Mouse (Mus musculus): ENCODE results near the gene N4bp2l2.

N4bp2l2 gene

DNA sequence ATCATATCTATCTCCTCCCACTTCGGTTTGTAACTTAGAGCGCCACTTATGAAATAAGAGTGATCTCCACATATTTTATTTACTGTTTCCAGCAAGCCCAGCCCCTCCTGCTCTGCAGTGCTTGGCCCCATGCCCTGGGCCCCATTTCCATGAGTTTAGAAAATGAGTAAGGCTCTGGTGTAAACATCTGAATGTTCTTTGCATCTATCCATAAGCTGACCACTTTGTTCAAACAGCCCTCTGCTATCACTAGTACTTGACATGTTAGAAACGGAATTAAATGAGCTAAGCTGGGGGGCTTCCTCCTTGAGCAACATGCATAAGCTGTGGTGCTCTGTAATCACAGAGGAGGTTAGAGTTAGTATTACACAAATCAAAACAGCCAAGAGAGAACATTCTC is 91.6 kb downstream of the N4bp2l2 start:
- no peak for DNase-seq (ENCODE audit: extremely low read depth, insufficient read length, low spot score)

GRCm38 (mm10) chr5:150570496-150571219 is 95.3 kb downstream of the N4bp2l2 start:
- no peak for DNase-seq (ENCODE audit: extremely low read depth, insufficient read length, low spot score)

DNA sequence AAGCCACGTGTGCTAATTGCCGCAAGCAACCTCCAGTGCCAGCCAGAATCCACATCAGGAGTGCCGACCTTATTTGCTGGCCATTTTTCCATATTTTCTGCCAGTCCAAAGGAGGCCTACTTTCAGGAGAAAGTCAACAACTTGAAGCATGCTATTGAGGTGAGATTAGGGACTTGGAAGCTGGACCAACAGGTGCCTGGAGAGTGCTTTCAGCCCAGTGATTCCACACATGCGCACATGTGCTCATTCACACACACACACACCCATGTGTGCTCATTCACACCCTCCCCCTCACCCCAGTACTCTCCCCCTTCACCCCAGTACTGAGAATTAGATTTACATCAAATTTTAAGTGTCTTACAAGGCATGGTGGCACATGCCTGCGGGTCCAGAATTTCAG is 99.0 kb downstream of the N4bp2l2 start:
- DNase-seq (ENCODE audit: extremely low read depth, insufficient read length, low spot score) = no peak

DNA sequence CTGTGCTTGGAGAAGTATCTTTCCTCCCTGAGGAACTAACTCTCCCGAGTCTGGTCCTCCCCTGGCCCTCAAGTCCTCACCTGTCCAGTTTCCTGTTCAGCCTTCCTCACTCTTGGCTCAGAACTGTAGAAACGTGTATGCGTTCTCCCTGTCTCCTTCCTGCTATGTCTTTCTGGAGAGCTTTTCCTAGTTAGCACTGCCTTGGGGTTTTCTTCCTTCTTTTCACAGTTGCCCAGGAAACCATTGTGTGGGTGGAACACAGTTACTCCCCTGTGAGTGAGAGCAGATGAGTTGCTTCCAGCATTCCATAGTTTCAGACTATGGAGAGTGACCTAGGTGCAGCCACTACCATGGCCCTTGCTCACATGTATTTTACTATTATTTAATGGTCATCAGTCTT is 99.8 kb downstream of the N4bp2l2 start:
- DNase-seq (ENCODE audit: extremely low read depth, insufficient read length, low spot score) = no peak

DNA sequence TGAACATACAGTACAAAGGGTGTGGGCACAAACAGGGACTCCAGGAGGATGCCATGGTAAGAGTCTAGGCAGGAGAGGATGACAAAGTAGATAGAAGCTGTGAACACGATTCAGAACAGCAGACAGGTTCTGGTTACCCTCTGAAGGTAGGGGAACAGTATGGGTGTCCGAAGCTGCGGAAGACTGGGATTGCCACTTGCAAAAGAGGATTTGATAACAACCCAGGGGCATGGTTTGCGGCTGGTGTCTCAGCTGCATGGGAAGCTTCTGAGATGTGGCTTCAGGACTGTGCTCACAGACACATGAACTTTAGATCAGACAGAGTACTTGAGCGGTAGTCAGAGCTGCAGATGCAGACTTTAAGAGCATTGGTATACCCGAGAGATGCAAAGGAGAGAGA is 101.6 kb downstream of the N4bp2l2 start:
- DNase-seq (ENCODE audit: extremely low read depth, insufficient read length, low spot score) = no peak

DNA sequence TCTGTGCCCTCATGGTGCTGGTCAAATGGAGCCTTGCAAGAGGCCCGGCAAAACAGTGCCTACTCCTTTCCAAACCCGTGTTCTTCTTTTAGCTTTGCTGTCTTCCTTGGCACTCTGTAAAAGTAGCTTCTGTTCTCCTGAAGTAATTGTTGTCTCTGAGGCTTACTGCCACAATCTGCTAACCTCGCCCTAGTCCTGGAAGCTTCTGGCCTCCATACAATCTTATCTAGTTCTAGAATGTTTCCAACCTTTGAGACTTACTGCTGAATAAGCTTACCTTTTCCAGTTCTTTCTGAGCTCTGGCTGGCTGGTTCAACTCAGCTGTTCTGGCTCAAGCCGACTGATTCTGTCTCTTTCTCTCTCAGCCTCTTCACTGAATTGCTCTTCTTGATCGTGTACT is 104.2 kb downstream of the N4bp2l2 start:
- DNase-seq (ENCODE audit: extremely low read depth, insufficient read length, low spot score) = no peak

- no peak for DNase-seq (ENCODE audit: extremely low read depth, insufficient read length, low spot score)
These were observed 104.6 kb downstream of the N4bp2l2 start for GRCm38 (mm10) chr5:150561376-150561775.

- no peak for DNase-seq (ENCODE audit: extremely low read depth, insufficient read length, low spot score)
These were observed 105.1 kb downstream of the N4bp2l2 start for GRCm38 (mm10) chr5:150560851-150561250.

DNA sequence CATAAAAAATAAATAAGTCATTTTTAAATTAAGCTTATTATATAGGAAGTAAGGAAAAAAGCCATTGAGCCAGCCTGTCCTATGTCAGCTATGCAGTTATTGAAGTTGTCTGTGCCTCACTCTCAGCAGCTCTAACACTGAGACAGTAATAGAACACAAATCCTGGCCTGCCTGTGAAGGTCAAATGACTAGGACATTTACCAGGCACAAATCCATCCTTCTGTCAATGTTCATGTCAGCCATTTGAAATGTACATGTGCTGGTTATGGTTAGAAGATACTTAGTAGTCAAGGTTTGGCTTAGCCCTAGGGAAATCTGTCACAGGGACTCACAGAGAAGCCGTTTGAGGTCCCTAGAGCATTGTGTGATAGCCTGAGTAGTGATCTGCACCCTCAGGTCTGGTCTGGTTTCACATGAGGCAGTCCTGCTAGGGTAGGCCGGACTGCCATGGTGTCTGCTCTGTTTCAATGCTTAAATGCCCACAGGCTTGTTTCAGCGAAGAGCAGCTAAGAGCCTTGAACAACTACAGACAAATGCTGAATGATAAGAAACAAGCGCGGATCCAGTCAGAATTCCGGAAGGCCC is 106.4 kb downstream of the N4bp2l2 start:
- DNase-seq (ENCODE audit: extremely low read depth, insufficient read length, low spot score) = no peak

All from 3134 (cell line).